In genomic region chr8:47268931-47269330, GRCm38 (mm10) we compare ENCODE assay signal across 10 mouse cellular contexts.
DNase-seq lines count a peak whose midpoint lies in the region; ATAC-seq and TF ChIP-seq lines count a peak whose summit lies in the region.
"Had no signal": no experiment of that assay in that cellular context is flagged by ENCODE, and none has a peak within 500 bp of the region (broad histone marks: within the 10 kb centered on the region; RNA-seq: fewer than 3 reads in every experiment).

No protein-coding gene starts in this region.

- H3K9ac ChIP-seq in forebrain, embryonic 15.5 days (replicated peaks): no peak overlapping the region
- H3K9ac ChIP-seq: liver, embryonic 13.5 days had no signal

- H3K4me1 ChIP-seq in cerebellum, adult 2 months (ENCODE audit: control insufficient read depth, insufficient read depth, low read length): peaks cover 15% of the 10 kb centered on the region
- peaks cover 50% of the 10 kb centered on the region for H3K4me1 ChIP-seq in forebrain, embryonic 15.5 days
- H3K4me1 ChIP-seq: liver, embryonic 13.5 days had no signal

- TF ChIP-seq POLR2A in cerebellum, adult 2 months (IDR thresholded peaks at IDR 0.05; ENCODE audit: borderline replicate concordance, insufficient read depth, low read length): no peak

- no peak overlapping the region for H3K4me3 ChIP-seq in cerebellum, adult 2 months (replicated peaks; ENCODE audit: insufficient read depth, low read depth, low read length)
- H3K4me3 ChIP-seq in layer of hippocampus, adult 2 months: no peak overlapping the region
- H3K4me3 ChIP-seq in forebrain, embryonic 15.5 days: no peak overlapping the region
- H3K4me3 ChIP-seq: liver, embryonic 13.5 days had no signal

- H3K27ac ChIP-seq in cerebellum, adult 2 months (ENCODE audit: insufficient read depth, low read length): peak overlapping the region; percentile 28; the same call in 1 of the 2 replicates
- peak overlapping the region; percentile 76 for H3K27ac ChIP-seq in layer of hippocampus, adult 2 months
- H3K27ac ChIP-seq in forebrain, embryonic 15.5 days (replicated peaks): peak overlapping the region; percentile 23; the same call in 1 of the 2 replicates
- H3K27ac ChIP-seq: liver, embryonic 13.5 days had no signal

- no peak for DNase-seq in cerebellum, adult 2 months
- DNase-seq in cerebellum, adult 9-10 months: no peak
- DNase-seq in layer of hippocampus, adult 2 months (ENCODE audit: low spot score in 2 of 2): no peak
- DNase-seq in layer of hippocampus, adult 8-10 months (ENCODE audit: low spot score in 2 of 2): no peak
- DNase-seq in lung, postnatal 10 days: no peak
- DNase-seq in adrenal gland, adult 2 months: no peak
- DNase-seq: liver, embryonic 13.5 days; thymus, postnatal 14 days had no signal

- no peak overlapping the region for H3K4me2 ChIP-seq in forebrain, embryonic 15.5 days (replicated peaks)

- H3K36me3 ChIP-seq in forebrain, embryonic 15.5 days: no peaks in the 10 kb centered on the region
- H3K36me3 ChIP-seq: liver, embryonic 13.5 days had no signal

- TF ChIP-seq CTCF in cerebellum, adult 2 months (IDR thresholded peaks at IDR 0.05; ENCODE audit: borderline replicate concordance, insufficient read depth, low read depth, low read length): no peak
- no peak for TF ChIP-seq CTCF in layer of hippocampus, adult 2 months (conservative IDR thresholded peaks at IDR 0.05)

- 87% methylated on average over 6 of the region's 6 CpGs for WGBS in cerebellum, adult 2 months
- WGBS in forebrain, embryonic 15.5 days: 71% methylated on average over 6 of the region's 6 CpGs

- H3K27me3 ChIP-seq in cerebellum, adult 2 months (ENCODE audit: control insufficient read depth, insufficient read depth, low read length): no peaks in the 10 kb centered on the region
- no peaks in the 10 kb centered on the region for H3K27me3 ChIP-seq in forebrain, embryonic 15.5 days
- H3K27me3 ChIP-seq: liver, embryonic 13.5 days had no signal

- H3K9me3 ChIP-seq in forebrain, embryonic 15.5 days: no peaks in the 10 kb centered on the region
- H3K9me3 ChIP-seq: liver, embryonic 13.5 days had no signal

- ATAC-seq in forebrain, embryonic 15.5 days (replicated peaks): no peak
- ATAC-seq in megakaryocyte progenitor cell, adult 5-6 weeks (replicated peaks; ENCODE audit: poor library complexity): 0 out of 2 replicates have a peak, but pooled peaks have one; percentile 9

Comparison
In these comparisons a context has a peak if more than half of its experiments do, and no peak if none do; other contexts are left out.
1. H3K27ac ChIP-seq: peak in every context shown above with its lines; median percentile 76 in layer of hippocampus, adult 2 months; 28 in cerebellum, adult 2 months; 23 in forebrain, embryonic 15.5 days.